Mouse (Mus musculus) midbrain, embryonic 12.5 days (tissue): ENCODE measurements at regions not wholly inside any gene's neighbourhood (a gene's known extent, or its start where the extent isn't known, plus 50 kb on each side); places are given as distances from the start of the nearest gene placed in this dataset.

Experiments
- ATAC-seq: fragments of 200-750 bp; cut with Nextera tagmentation; 2 replicates; pipeline ENCODE4 v1.8.0; 2017; ENCODE audit warnings: low read depth, moderate TSS enrichment, moderate library complexity; ENCODE audit not compliant: low FRiP score
- H3K27ac ChIP-seq: fragments of 300-500 bp; sonication (generic); replicated peaks from 2 replicates; pipeline ENCODE4 v1.5.1; 2016; ENCODE audit warnings: mild to moderate bottlenecking
- H3K27me3 ChIP-seq: fragments of 300-500 bp; sonication (generic); 2 replicates; pipeline ENCODE4 v1.6.1; 2016; ENCODE audit warnings: mild to moderate bottlenecking
- H3K36me3 ChIP-seq: fragments of 300-500 bp; sonication (generic); 2 replicates; pipeline ENCODE4 v1.6.1; 2016
- H3K4me1 ChIP-seq: fragments of 300-500 bp; sonication (generic); 2 replicates; pipeline ENCODE4 v1.6.1; 2016
- H3K4me2 ChIP-seq: fragments of 300-500 bp; sonication (generic); replicated peaks from 2 replicates; pipeline ENCODE4 v1.6.1; 2016; ENCODE audit warnings: mild to moderate bottlenecking, moderate library complexity
- H3K4me3 ChIP-seq: fragments of 300-500 bp; sonication (generic); 2 replicates; pipeline ENCODE4 v1.5.1; 2016; ENCODE audit warnings: mild to moderate bottlenecking
- H3K9ac ChIP-seq: fragments of 300-500 bp; sonication (generic); replicated peaks from 2 replicates; pipeline ENCODE4 v1.6.1; 2016; ENCODE audit warnings: mild to moderate bottlenecking, moderate library complexity
- H3K9me3 ChIP-seq: fragments of 300-500 bp; sonication (generic); 2 replicates; pipeline ENCODE4 v1.6.1; 2016; ENCODE audit warnings: mild to moderate bottlenecking
- WGBS: fragments of 180-500 bp; shearing (Covaris S2); methylation state at CpG from one replicate; pipeline ENCODE4 v1.1.7; 2016; 5-methylcytosine and 5-hydroxymethylcytosine counted together

- Histone ChIP-seq H3K27me3 (no peaks in the 10 kb centered on the region; the same call in 1 of the 2 replicates), H3K9ac (no peak overlapping the region), H3K27ac (no peak overlapping the region), H3K36me3 (no peaks in the 10 kb centered on the region), H3K4me1 (no peaks in the 10 kb centered on the region), H3K9me3 (no peaks in the 10 kb centered on the region), H3K4me3 (no peak overlapping the region), H3K4me2 (no peak overlapping the region)
- 87% methylated on average over 3 of the region's 3 CpGs for WGBS
- ATAC-seq, result no peak
These were observed 1286.5 kb upstream of the A1bg start for GRCm38 (mm10) chr15:62209296-62209695.

GRCm38 (mm10) chr15:62206502-62206902, 1283.7 kb upstream of the A1bg start:
- Histone ChIP-seq H3K9ac (no peak overlapping the region), H3K4me1 (no peaks in the 10 kb centered on the region), H3K27ac (no peak overlapping the region), H3K9me3 (no peaks in the 10 kb centered on the region), H3K4me3 (no peak overlapping the region), H3K36me3 (no peaks in the 10 kb centered on the region), H3K27me3 (no peaks in the 10 kb centered on the region), H3K4me2 (no peak overlapping the region)
- 90% methylated on average over 4 of the region's 4 CpGs for WGBS
- ATAC-seq, result no peak

DNA sequence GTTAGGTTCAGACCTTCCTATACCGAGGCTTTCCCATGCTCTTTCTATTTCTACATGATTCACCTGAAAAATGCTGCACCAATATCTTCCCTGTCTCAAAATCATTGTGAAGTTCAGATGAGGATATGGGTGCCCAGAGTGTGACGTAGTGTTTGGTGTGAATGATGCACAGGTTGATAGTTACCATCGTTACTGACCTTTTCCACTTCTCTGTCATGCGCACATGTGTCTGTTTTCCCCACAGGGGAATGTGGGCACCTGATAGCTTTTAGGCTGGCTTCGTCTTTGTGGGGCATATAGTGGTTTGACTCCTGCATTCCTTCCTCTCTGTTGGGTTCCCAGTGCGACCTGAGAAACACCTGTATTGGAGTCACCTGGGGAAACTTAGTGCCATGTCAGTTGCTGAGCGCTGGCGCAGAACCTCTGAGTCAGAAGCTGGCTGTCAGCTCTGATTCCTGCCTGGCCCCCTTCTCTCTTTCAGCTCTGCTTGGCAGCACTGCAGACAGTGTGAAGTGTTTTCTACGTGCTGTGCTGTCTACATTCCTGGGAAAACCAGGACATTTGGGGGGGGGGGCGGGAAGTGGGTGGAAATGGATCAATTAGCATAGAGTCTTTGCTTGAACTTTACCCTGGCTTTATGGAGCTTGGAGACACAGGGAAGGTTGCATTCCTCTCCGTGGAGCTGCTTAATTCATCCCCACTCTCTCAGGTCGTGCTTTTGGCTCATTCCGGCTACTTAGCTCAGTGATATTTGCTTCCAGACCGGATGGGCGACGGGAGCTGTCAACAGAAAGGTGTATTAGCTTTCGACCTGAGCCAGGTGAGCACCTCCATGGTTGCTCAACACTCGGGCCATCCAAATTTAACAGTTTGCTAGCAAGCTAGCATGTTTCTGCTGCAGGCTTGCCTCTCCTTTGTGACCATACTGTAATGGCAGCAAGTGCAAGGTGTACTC, 1281.4 kb upstream of the A1bg start:
- Histone ChIP-seq H3K9ac (no peak overlapping the region), H3K36me3 (no peaks in the 10 kb centered on the region), H3K27me3 (no peaks in the 10 kb centered on the region), H3K4me3 (no peak overlapping the region), H3K4me1 (no peaks in the 10 kb centered on the region), H3K27ac (no peak overlapping the region), H3K9me3 (no peaks in the 10 kb centered on the region), H3K4me2 (no peak overlapping the region)
- 78% methylated on average over 18 of the region's 18 CpGs for WGBS
- no peak for ATAC-seq

GRCm38 (mm10) chr15:62202781-62203375, 1280.1 kb upstream of the A1bg start:
- Histone ChIP-seq H3K4me1 (no peaks in the 10 kb centered on the region), H3K27ac (no peak overlapping the region), H3K36me3 (no peaks in the 10 kb centered on the region), H3K9ac (no peak overlapping the region), H3K4me3 (no peak overlapping the region), H3K4me2 (no peak overlapping the region), H3K27me3 (no peaks in the 10 kb centered on the region), H3K9me3 (no peaks in the 10 kb centered on the region)
- ATAC-seq, result no peak
- WGBS, result 88% methylated on average over 10 of the region's 10 CpGs

DNA sequence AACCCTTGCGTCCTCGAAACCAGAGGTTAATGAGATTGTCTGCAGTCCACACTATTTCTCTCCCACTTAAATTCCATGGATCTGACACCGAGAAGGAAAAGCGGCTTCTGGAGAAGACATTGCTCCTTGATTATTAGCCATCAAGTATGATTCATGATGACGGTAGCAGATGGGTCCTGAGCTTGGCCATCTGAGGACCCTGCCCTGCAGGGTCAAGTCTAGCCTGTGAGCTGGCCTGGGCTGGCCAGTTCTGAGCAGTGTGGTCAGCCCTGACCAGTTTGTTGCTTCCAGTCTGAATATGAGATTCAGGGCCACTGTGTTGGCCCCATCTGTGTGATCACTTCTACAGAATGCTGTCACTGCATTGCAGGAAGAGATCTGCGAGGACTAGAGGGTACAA, 1275.9 kb upstream of the A1bg start:
- no peak for ATAC-seq
- Histone ChIP-seq H3K4me2 (no peak overlapping the region), H3K36me3 (no peaks in the 10 kb centered on the region), H3K9ac (no peak overlapping the region), H3K4me1 (no peaks in the 10 kb centered on the region), H3K4me3 (no peak overlapping the region), H3K27me3 (no peaks in the 10 kb centered on the region), H3K9me3 (no peaks in the 10 kb centered on the region), H3K27ac (no peak overlapping the region)
- WGBS, result 96% methylated on average over 6 of the region's 6 CpGs

DNA sequence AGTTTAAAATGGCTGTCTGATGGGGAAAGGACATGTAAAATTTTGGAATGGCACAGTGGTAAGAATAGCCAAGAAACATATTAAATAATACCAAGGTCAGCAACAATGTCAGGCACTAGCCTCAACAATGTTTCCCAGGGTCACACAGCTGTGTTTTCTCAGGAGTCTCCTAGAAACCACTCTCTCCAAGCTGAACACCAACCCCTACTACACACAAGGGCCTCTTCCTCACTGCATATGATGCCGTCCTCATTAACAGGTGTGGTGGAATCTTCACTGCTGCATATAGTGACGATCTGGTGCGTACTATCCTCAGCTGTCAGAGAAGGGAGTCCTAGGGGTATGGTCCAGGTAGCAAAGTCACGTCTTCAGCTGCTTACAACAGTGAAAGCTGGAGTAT, 1275.4 kb upstream of the A1bg start:
- no peak overlapping the region for H3K9ac ChIP-seq
- H3K4me2 ChIP-seq, result no peak overlapping the region
- no peaks in the 10 kb centered on the region for H3K9me3 ChIP-seq
- no peak for ATAC-seq
- H3K4me1 ChIP-seq, result no peaks in the 10 kb centered on the region
- WGBS, result 87% methylated on average over 4 of the region's 4 CpGs
- H3K27me3 ChIP-seq, result no peaks in the 10 kb centered on the region
- H3K27ac ChIP-seq, result no peak overlapping the region
- H3K36me3 ChIP-seq, result no peaks in the 10 kb centered on the region
- no peak overlapping the region for H3K4me3 ChIP-seq

GRCm38 (mm10) chr15:62195440-62195839, 1272.6 kb upstream of the A1bg start:
- 83% methylated on average over 5 of the region's 5 CpGs for WGBS
- no peak for ATAC-seq
- Histone ChIP-seq H3K27ac (no peak overlapping the region), H3K9ac (no peak overlapping the region), H3K9me3 (no peaks in the 10 kb centered on the region), H3K36me3 (no peaks in the 10 kb centered on the region), H3K4me3 (no peak overlapping the region), H3K4me1 (no peaks in the 10 kb centered on the region), H3K27me3 (no peaks in the 10 kb centered on the region), H3K4me2 (no peak overlapping the region)

DNA sequence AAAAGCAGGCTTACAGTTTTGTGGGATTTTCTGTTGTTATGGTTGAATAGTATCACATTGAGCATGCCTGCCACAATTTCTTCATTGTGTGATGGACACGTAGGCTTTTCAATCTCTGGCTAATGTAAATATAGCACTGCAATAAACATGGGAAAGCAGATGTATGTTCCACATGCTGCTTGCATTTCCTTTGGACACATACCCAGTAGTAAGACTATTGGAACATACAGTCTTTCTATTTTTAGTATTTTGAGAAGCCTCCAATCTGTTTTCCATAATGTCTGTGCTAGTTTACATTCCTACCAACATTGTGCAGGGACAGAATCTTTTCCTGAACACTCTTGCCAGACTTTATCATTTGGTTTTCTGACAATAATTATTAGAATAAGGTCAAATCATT, 1269.9 kb upstream of the A1bg start:
- H3K9me3 ChIP-seq, result no peaks in the 10 kb centered on the region
- ATAC-seq, result no peak
- H3K27me3 ChIP-seq, result no peaks in the 10 kb centered on the region
- no peak overlapping the region for H3K4me2 ChIP-seq
- H3K4me3 ChIP-seq, result no peak overlapping the region
- no peaks in the 10 kb centered on the region for H3K4me1 ChIP-seq
- no peaks in the 10 kb centered on the region for H3K36me3 ChIP-seq
- WGBS, result 92% methylated on average over 1 of the region's 1 CpGs
- no peak overlapping the region for H3K27ac ChIP-seq
- no peak overlapping the region for H3K9ac ChIP-seq

- Histone ChIP-seq H3K27me3 (no peaks in the 10 kb centered on the region), H3K4me2 (no peak overlapping the region), H3K4me3 (no peak overlapping the region), H3K4me1 (no peaks in the 10 kb centered on the region), H3K9ac (no peak overlapping the region), H3K9me3 (no peaks in the 10 kb centered on the region), H3K27ac (no peak overlapping the region), H3K36me3 (no peaks in the 10 kb centered on the region)
- WGBS, result 97% methylated on average over 1 of the region's 1 CpGs
- ATAC-seq, result no peak
These were observed 1268.8 kb upstream of the A1bg start for GRCm38 (mm10) chr15:62191641-62192040.

GRCm38 (mm10) chr15:62190977-62191614, 1268.3 kb upstream of the A1bg start:
- Histone ChIP-seq H3K27ac (no peak overlapping the region), H3K36me3 (no peaks in the 10 kb centered on the region), H3K9ac (no peak overlapping the region), H3K9me3 (no peaks in the 10 kb centered on the region), H3K4me3 (no peak overlapping the region), H3K4me2 (no peak overlapping the region), H3K4me1 (no peaks in the 10 kb centered on the region), H3K27me3 (no peaks in the 10 kb centered on the region)
- 92% methylated on average over 5 of the region's 5 CpGs for WGBS
- ATAC-seq, result no peak

DNA sequence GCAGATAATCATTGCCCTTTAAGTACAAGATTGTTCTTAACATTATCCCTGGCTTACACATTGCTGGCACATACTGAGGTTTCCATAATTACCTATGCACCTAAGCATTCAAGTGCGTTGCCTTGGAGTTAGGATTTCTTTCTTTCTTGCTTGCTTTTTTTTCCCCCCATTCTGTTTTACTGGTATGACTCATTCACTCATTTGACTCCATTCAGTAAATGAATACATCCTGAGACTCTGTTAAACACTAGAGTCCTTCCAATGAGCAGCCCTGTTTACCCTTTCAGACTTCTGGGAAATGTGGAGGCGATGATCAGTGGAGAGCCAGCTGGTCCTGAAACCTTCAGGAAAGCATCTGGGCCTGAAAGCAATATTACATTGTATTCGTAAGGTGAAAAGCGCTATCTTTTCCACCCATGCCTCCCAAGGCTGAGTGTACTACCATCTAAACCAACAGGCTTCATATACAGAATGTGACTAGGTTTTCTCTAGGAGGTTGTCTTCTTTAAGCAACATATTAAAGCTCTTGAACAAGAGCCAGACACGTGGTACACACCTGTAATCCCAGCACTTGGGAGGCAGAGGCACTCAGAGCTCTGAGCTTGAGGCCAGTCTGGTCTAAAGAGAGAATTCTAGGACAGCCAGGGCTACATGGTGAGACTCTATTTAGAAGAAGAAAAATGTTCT, 1267.6 kb upstream of the A1bg start:
- Histone ChIP-seq H3K4me1 (no peaks in the 10 kb centered on the region), H3K9ac (no peak overlapping the region), H3K9me3 (no peaks in the 10 kb centered on the region), H3K4me2 (no peak overlapping the region), H3K27ac (no peak overlapping the region), H3K4me3 (no peak overlapping the region), H3K36me3 (no peaks in the 10 kb centered on the region), H3K27me3 (no peaks in the 10 kb centered on the region)
- 86% methylated on average over 5 of the region's 5 CpGs for WGBS
- ATAC-seq, result no peak
